Mouse (Mus musculus): Measurements from ENCODE around the gene Atp8a1. TPM values are rescaled to one million over a fixed set of nuclear protein-coding genes. Genes with fewer than 3 reads are reported as not detected.

Gene Atp8a1
- polyA plus RNA-seq, 1 experiment from 2014 or later, result 3.3 TPM

DNA sequence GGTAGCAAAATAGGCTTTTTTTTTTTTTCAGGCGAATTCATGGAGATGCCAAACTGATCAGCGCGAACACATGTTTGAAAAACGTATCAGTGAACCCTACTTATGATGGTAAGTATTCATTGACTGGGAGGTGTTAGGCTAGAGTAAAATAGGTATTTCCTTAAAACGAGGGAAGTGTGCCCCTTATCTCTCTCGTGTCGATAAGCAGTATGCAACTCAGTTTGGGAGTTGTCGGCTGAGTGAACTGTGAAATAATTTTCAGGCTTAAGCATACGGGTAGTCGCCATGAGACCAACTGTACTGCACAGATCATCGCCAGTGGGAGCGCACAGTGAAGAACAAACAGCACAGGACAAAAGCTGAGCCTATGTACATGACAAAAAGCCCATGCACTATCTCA, 226.0 kb downstream of the Atp8a1 start:
- TF ChIP-seq CTCF (IDR thresholded peaks at IDR 0.05; ENCODE audit: low read depth) (no peak), EP300 (optimal IDR thresholded peaks at IDR 0.05) (no peak)
- Histone ChIP-seq H3K4me3 (ENCODE audit: low read depth, low read length) (no peak overlapping the region), H3K27me3 (ENCODE audit: control insufficient read depth, insufficient read depth, low read length) (no peaks in the 10 kb centered on the region), H3K9ac (ENCODE audit: low read length) (no peak overlapping the region), H3K27ac (replicated peaks) (no peak overlapping the region), H3K4me2 (replicated peaks; ENCODE audit: low read depth) (no peak overlapping the region), H3K36me3 (ENCODE audit: control insufficient read depth, insufficient read depth, low read length) (no peaks in the 10 kb centered on the region), H3K9me3 (ENCODE audit: control insufficient read depth, low read length) (no peaks in the 10 kb centered on the region), H3K4me1 (replicated peaks; ENCODE audit: control insufficient read depth, insufficient read depth) (no peaks in the 10 kb centered on the region)
- no peak for DNase-seq (ENCODE audit: low spot score)
- WGBS, result 82% methylated on average over 12 of the region's 12 CpGs
- ATAC-seq (ENCODE audit: low FRiP score, low TSS enrichment), result no peak

DNA sequence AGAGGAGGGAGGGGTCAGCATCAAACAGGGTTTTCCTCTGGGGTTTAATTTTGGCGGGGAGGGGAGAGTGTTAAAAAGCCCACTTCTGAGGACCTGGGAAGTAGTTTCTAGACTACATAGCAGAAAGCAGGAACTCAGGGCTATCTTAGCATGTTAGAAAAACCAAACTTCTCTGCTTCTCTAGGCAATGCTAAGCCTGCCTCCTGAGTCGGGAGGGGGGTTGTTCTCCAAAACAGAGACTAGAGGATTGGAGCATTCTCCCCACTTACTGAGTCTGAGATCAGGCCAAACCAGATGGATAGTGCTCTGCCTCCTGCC, 237.8 kb downstream of the Atp8a1 start:
- no peak overlapping the region for H3K9ac ChIP-seq (ENCODE audit: low read length)
- H3K36me3 ChIP-seq (ENCODE audit: control insufficient read depth, insufficient read depth, low read length), result no peaks in the 10 kb centered on the region
- peak overlapping the region; percentile 53 for H3K4me3 ChIP-seq (ENCODE audit: low read depth, low read length)
- no peak for TF ChIP-seq EP300 (optimal IDR thresholded peaks at IDR 0.05)
- H3K4me2 ChIP-seq (replicated peaks; ENCODE audit: low read depth), result peak overlapping the region; percentile 83
- H3K9me3 ChIP-seq (ENCODE audit: control insufficient read depth, low read length), result no peaks in the 10 kb centered on the region
- DNase-seq (ENCODE audit: low spot score) (no peak), ATAC-seq (ENCODE audit: low FRiP score, low TSS enrichment) (no peak)
- H3K27me3 ChIP-seq (ENCODE audit: control insufficient read depth, insufficient read depth, low read length), result peaks cover 13% of the 10 kb centered on the region; the same call in 1 of the 2 replicates
- 20% methylated on average over 2 of the region's 2 CpGs for WGBS
- no peak overlapping the region; the same call in 1 of the 2 replicates for H3K27ac ChIP-seq (replicated peaks)
- H3K4me1 ChIP-seq (replicated peaks; ENCODE audit: control insufficient read depth, insufficient read depth), result no peaks in the 10 kb centered on the region; the same call in none of the 2 replicates

DNA sequence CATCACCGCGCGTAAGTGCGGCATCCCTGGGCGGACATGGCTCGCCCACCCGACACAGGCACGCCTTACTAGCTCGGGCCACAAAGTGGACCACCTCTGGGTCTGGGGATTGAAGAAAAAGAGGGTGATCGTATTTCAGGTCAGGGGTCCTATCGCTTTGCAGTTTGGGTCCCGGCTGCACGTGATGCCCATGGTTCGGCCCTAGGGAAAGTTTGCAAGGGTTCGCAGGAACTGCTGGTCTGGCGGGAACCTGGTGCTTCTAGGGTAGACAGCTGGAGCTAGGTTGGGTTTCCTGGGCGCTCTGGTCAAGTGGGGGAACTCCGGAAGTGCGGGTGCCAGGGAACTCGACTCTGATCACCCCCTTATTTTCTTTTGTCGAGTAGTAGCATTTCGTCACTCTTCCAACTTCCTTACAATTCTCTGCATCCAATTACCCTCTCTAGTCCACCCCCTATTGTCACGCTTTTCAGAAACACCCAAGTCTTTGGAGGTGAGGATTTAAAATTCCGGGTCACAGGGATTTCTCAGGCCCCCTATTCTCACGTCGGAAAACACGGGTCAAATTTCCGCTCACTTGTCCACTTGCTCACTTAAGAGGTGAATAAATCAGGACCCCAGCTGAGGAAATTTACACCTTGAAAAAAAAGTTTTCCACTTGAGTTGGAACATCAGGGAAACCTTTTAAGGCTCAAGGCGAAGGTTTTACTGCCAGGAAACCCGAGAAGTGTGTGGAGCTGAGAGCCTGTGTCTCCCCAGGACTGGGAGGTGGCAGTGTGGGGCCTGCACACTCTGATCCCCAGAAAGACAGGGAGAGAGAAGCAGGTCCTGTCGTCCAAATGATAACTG, 238.3 kb downstream of the Atp8a1 start:
- H3K27ac ChIP-seq (replicated peaks), result peak overlapping the region; percentile 53
- no peak for DNase-seq (ENCODE audit: low spot score)
- TF ChIP-seq EP300 (optimal IDR thresholded peaks at IDR 0.05), result no peak
- no peak for TF ChIP-seq CTCF (IDR thresholded peaks at IDR 0.05; ENCODE audit: low read depth)
- ATAC-seq (ENCODE audit: low FRiP score, low TSS enrichment), result 0 out of 2 replicates have a peak, but pooled peaks have one; percentile 8
- H3K27me3 ChIP-seq (ENCODE audit: control insufficient read depth, insufficient read depth, low read length), result peaks cover 13% of the 10 kb centered on the region; the same call in 1 of the 2 replicates
- peak overlapping the region; percentile 57 for H3K9ac ChIP-seq (ENCODE audit: low read length)
- H3K36me3 ChIP-seq (ENCODE audit: control insufficient read depth, insufficient read depth, low read length), result no peaks in the 10 kb centered on the region
- peak overlapping the region; percentile 53 for H3K4me3 ChIP-seq (ENCODE audit: low read depth, low read length)
- no peaks in the 10 kb centered on the region for H3K9me3 ChIP-seq (ENCODE audit: control insufficient read depth, low read length)
- 19% methylated on average over 31 of the region's 31 CpGs for WGBS
- H3K4me1 ChIP-seq (replicated peaks; ENCODE audit: control insufficient read depth, insufficient read depth), result no peaks in the 10 kb centered on the region; the same call in none of the 2 replicates
- peak overlapping the region; percentile 83 for H3K4me2 ChIP-seq (replicated peaks; ENCODE audit: low read depth)

DNA sequence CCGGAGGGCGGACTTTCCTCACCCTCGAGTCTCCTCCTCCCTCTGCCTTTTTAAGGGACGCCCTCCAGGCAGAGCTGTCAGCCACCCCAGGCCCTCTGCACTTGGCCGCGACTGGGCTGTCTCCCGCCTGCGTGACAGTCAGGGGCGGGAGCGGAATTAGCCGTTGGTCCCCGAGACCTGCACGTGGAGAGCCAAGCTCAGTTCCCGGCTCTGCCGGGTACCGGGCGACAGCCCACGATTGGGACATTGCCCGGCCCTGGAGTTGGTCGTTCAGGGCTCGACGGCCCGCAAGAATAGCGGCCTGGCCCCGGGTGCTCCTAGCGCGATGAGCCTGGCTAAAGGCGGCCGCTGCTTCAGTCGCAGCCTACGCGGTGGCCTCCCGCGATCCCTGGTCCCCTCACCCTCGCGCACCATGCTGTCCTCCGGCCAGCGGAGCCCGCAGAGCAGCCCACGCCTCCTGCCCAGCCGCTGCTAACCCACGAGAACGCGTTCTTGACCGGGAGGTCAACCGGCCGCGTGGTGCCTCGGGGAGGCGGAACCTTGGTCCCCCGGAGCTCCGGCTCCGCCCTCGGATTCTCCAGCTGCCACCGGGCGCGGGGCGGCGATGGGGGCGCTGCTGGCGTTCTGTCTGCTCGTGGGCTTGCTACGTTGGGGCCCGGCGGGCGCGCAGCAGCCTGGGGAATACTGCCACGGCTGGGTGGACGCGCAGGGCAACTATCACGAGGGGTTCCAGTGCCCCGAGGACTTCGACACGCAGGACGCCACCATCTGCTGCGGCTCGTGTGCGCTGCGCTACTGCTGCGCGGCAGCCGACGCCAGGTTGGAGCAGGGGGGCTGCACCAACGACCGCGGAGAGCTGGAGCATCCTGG, 239.2 kb downstream of the Atp8a1 start, which contains the start of gene Shisa3:
Gene Shisa3 (plus strand): TSS at position 79 of the 870 bp plus-strand sequence.
- Histone ChIP-seq H3K4me2 (replicated peaks; ENCODE audit: low read depth) (peak within 1 kb of the TSS; percentile 83), H3K9ac (ENCODE audit: low read length) (peak within 1 kb of the TSS; percentile 57), H3K27ac (replicated peaks) (peak within 1 kb of the TSS; percentile 53), H3K4me1 (replicated peaks; ENCODE audit: control insufficient read depth, insufficient read depth) (no peaks in the 10 kb centered on the region; the same call in none of the 2 replicates), H3K9me3 (ENCODE audit: control insufficient read depth, low read length) (no peaks in the 10 kb centered on the region), H3K4me3 (ENCODE audit: low read depth, low read length) (peak within 1 kb of the TSS; percentile 53), H3K36me3 (ENCODE audit: control insufficient read depth, insufficient read depth, low read length) (no peaks in the 10 kb centered on the region), H3K27me3 (ENCODE audit: control insufficient read depth, insufficient read depth, low read length) (peaks cover 13% of the 10 kb centered on the region; the same call in 1 of the 2 replicates)
- ATAC-seq (ENCODE audit: low FRiP score, low TSS enrichment) (peak; percentile 75), DNase-seq (ENCODE audit: low spot score) (peak; percentile 39)
- TF ChIP-seq CTCF (IDR thresholded peaks at IDR 0.05; ENCODE audit: low read depth) (peak; percentile 31), EP300 (optimal IDR thresholded peaks at IDR 0.05) (no peak)
- 1% methylated on average over 75 of the region's 86 CpGs for WGBS

DNA sequence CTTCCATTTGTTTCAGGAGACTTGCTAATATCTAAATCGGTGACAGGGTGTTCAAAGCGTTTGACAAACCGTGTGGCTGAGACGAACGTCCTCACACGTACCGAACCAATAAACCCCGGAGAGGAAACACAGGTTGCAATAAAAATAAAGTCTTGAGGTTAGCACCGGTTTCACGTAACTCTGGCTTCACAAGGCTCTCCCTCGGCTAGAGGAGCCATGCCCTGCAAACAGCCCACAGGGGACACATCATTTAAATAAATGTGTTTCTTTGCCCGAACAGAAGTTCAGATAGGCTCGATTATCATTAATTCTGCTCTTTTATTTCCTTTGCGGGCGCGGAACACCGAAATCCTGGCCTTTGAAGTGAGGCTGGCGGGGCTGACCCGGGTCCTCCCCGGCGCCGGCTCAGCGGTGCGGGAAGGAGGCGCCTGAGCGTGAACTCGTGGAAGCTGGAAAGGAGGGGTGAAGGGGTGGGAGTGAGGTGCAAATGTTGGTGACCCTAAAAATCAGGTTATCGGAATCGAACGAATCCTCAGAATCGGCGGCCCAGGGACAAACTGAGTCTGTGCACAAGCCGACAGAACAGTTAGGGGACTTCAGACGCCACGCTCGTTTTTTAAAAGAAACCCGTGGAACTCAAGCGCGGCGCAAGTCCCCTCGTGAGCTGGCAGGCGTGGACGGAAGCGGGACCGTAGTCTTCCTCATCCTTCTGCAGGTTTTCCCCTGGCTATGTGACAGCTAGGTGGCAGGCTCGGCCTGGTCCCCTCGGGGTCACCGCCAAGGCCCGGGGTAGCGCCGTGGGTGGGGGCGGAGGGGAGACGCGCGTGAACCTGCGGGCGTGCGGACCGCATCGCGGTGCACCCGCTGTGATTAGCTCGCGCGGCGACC, 240.1 kb downstream of the Atp8a1 start:
- Histone ChIP-seq H3K27ac (replicated peaks) (no peak overlapping the region), H3K9ac (ENCODE audit: low read length) (peak overlapping the region; percentile 57), H3K36me3 (ENCODE audit: control insufficient read depth, insufficient read depth, low read length) (no peaks in the 10 kb centered on the region), H3K4me2 (replicated peaks; ENCODE audit: low read depth) (peak overlapping the region; percentile 83), H3K9me3 (ENCODE audit: control insufficient read depth, low read length) (no peaks in the 10 kb centered on the region), H3K4me1 (replicated peaks; ENCODE audit: control insufficient read depth, insufficient read depth) (no peaks in the 10 kb centered on the region; the same call in none of the 2 replicates), H3K27me3 (ENCODE audit: control insufficient read depth, insufficient read depth, low read length) (peaks cover 13% of the 10 kb centered on the region; the same call in 1 of the 2 replicates), H3K4me3 (ENCODE audit: low read depth, low read length) (peak overlapping the region; percentile 53)
- ATAC-seq (ENCODE audit: low FRiP score, low TSS enrichment), result no peak
- TF ChIP-seq CTCF (IDR thresholded peaks at IDR 0.05; ENCODE audit: low read depth) (peak; percentile 38), EP300 (optimal IDR thresholded peaks at IDR 0.05) (no peak)
- peak; percentile 26 for DNase-seq (ENCODE audit: low spot score)
- 3% methylated on average over 60 of the region's 66 CpGs for WGBS
